Mouse (Mus musculus) lung, embryonic 15.5 days (tissue): ENCODE measurements around the gene Gm13288. TPM values are rescaled to one million over a fixed set of nuclear protein-coding genes. Genes with fewer than 3 reads are reported as not detected.
"Not testable (repeated sequence)": the region's sequence is repeated elsewhere in the genome, so short reads cannot be mapped to it uniquely, and the experiment has no call there.

Experiments used
- ATAC-seq: fragments of 200-750 bp; cut with Nextera tagmentation; 2 replicates; pipeline ENCODE4 v1.8.0; 2017; ENCODE audit warnings: moderate number of reproducible peaks, borderline replicate concordance; ENCODE audit not compliant: low FRiP score, low TSS enrichment; ENCODE audit errors: extremely low read depth
- H3K27ac ChIP-seq: fragments of 300-500 bp; sonication (generic); 2 replicates; pipeline ENCODE4 v1.5.1; 2015; ENCODE audit warnings: moderate library complexity, mild to moderate bottlenecking, inconsistent platforms
- H3K27me3 ChIP-seq: fragments of 300-500 bp; sonication (generic); 2 replicates; pipeline ENCODE4 v1.6.1; 2015; ENCODE audit warnings: inconsistent platforms
- H3K36me3 ChIP-seq: fragments of 300-500 bp; sonication (generic); 2 replicates; pipeline ENCODE4 v1.6.1; 2015; ENCODE audit warnings: inconsistent platforms
- H3K4me1 ChIP-seq: fragments of 300-500 bp; sonication (generic); 2 replicates; pipeline ENCODE4 v1.6.1; 2015; ENCODE audit warnings: inconsistent platforms
- H3K4me2 ChIP-seq: fragments of 300-500 bp; sonication (generic); 2 replicates; pipeline ENCODE4 v1.6.1; 2015; ENCODE audit warnings: inconsistent platforms, mild to moderate bottlenecking, moderate library complexity
- H3K4me3 ChIP-seq: fragments of 300-500 bp; sonication (generic); 2 replicates; pipeline ENCODE4 v1.5.1; 2015; ENCODE audit warnings: mild to moderate bottlenecking, inconsistent platforms
- H3K9ac ChIP-seq: fragments of 300-500 bp; sonication (generic); 2 replicates; pipeline ENCODE4 v1.6.1; 2015; ENCODE audit warnings: inconsistent platforms
- H3K9me3 ChIP-seq: fragments of 300-500 bp; sonication (generic); 2 replicates; pipeline ENCODE4 v1.6.1; 2016; ENCODE audit warnings: inconsistent platforms
- WGBS: fragments of 180-500 bp; shearing (Covaris S2); methylation state at CpG from one replicate; pipeline ENCODE4 v1.1.7; 2015; 5-methylcytosine and 5-hydroxymethylcytosine counted together
- polyA plus RNA-seq: library from polyadenylated mRNA; unstranded; fragments of >200 nt; fragmentation: Nextera tagmentation; extraction: Ambion mirVana; gene quantifications from 2 replicates; pipeline ENCODE4 v1.2.1, GENCODE M21; 2015

The Gm13288 gene
- polyA plus RNA-seq, 1 experiment from 2014 or later, result 0.11 TPM

DNA sequence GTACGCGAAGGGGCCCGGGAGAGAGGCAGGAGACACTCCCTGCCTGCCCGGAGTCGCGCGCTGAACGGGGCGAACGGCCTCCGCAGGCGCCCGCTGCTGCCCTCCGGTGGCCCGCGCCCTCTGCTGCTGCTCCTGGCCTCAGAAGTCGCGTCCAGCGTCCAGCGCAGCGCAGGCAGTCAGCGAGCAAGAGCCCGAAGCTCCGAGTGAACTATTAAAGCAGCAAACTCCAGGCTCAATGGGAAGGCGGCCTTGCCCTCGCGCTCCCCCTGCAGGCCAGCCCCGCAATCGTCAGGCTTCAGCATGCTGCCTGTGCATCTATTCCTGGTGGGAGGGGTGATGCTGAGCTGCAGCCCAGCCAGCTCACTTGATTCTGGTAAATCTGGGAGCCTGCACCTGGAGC lies 25.8 kb upstream of the Gm13288 start, which contains the start of gene Gm13272:
TSS of gene Gm13272 (plus strand) at position 301 of the 400 bp plus-strand sequence.
- not testable (repeated sequence) for H3K36me3 ChIP-seq, H3K9me3 ChIP-seq, H3K4me2 ChIP-seq, H3K27ac ChIP-seq, H3K27me3 ChIP-seq, H3K9ac ChIP-seq, H3K4me1 ChIP-seq, ATAC-seq, H3K4me3 ChIP-seq
- WGBS, result no CpG with 5 or more reads among the region's 29 CpGs

DNA sequence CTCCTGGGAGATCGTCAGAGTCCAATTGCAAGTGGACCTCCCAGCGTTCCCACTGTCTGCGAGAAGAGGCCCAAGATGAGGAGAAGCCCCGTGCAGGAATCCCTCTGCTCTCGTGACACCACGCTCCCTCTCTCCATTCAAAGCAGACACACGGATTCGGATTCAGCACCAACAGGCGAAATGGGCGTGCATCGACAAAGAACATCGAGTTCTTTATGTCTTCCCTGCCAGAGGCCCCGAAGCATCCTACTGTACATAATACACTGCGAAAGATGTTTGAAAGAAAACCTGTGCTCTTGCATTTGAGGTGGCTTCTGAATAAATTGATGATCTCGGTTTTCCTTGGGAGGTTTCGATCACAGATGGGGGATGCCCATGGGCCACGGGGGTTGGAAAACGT lies 25.0 kb upstream of the Gm13288 start:
- not testable (repeated sequence) for H3K4me2 ChIP-seq, H3K4me1 ChIP-seq, H3K4me3 ChIP-seq, H3K27ac ChIP-seq, H3K9me3 ChIP-seq, ATAC-seq, H3K36me3 ChIP-seq, H3K27me3 ChIP-seq, H3K9ac ChIP-seq
- WGBS, result 50% methylated on average over 16 of the region's 18 CpGs

DNA sequence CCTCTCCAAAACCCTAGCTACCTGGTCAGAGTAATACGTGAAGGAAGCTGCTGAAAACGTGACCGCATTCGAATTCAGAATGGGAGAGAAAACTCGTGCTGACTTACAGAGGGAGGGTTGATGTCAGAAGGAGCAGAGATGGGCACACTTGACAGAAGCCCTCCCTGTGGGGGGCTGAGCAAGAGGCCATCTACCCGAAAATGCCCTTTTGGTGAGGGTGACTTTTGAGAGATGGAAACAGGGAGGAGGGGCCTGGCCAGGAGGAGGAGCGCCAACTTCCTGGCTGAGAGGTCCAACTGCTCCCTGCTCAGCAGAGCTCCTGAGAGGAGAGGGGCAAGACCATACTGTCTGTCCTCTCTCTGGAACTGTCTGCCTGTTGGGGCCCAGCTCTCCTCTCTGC lies 23.5 kb upstream of the Gm13288 start, which contains the start of gene Ifnz:
TSS of gene Ifnz (plus strand) at position 301 of the 400 bp plus-strand sequence.
- 12% methylated on average over 4 of the region's 7 CpGs for WGBS
- not testable (repeated sequence) for H3K9ac ChIP-seq, ATAC-seq, H3K27me3 ChIP-seq, H3K4me1 ChIP-seq, H3K36me3 ChIP-seq, H3K9me3 ChIP-seq
- Histone ChIP-seq H3K4me2 (peak within 1 kb of the TSS; percentile 51), H3K4me3 (peak within 1 kb of the TSS; percentile 23; the same call in 1 of the 2 replicates), H3K27ac (peak within 1 kb of the TSS; percentile 75; the same call in 1 of the 2 replicates)

DNA sequence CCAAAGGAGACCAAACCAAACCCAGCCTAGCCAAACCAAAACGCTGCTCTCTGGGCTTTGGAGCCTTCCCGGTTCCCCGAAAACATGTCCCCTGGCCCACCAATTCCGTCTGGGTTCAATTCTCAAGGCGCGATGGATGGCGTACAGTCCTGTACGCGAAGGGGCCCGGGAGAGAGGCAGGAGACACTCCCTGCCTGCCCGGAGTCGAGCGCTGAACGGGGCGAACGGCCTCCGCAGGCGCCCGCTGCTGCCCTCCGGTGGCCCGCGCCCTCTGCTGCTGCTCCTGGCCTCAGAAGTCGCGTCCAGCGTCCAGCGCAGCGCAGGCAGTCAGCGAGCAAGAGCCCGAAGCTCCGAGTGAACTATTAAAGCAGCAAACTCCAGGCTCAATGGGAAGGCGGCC lies 23.0 kb upstream of the Gm13288 start:
- H3K27me3 ChIP-seq, H3K9me3 ChIP-seq, H3K36me3 ChIP-seq, ATAC-seq, H3K9ac ChIP-seq, H3K4me1 ChIP-seq: not testable (repeated sequence)
- Histone ChIP-seq H3K4me2 (peak overlapping the region; percentile 51), H3K4me3 (peak overlapping the region; percentile 23; the same call in 1 of the 2 replicates), H3K27ac (peak overlapping the region; percentile 75; the same call in 1 of the 2 replicates)
- 0% methylated on average over 17 of the region's 31 CpGs for WGBS

DNA sequence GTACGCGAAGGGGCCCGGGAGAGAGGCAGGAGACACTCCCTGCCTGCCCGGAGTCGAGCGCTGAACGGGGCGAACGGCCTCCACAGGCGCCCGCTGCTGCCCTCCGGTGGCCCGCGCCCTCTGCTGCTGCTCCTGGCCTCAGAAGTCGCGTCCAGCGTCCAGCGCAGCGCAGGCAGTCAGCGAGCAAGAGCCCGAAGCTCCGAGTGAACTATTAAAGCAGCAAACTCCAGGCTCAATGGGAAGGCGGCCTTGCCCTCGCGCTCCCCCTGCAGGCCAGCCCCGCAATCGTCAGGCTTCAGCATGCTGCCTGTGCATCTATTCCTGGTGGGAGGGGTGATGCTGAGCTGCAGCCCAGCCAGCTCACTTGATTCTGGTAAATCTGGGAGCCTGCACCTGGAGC lies 19.9 kb upstream of the Gm13288 start, which contains the start of gene Gm13276:
TSS of gene Gm13276 (plus strand) at position 301 of the 400 bp plus-strand sequence.
- H3K9ac ChIP-seq, H3K4me2 ChIP-seq, H3K4me1 ChIP-seq, H3K9me3 ChIP-seq, ATAC-seq, H3K4me3 ChIP-seq, H3K27ac ChIP-seq, H3K36me3 ChIP-seq, H3K27me3 ChIP-seq: not testable (repeated sequence)
- no CpG with 5 or more reads among the region's 27 CpGs for WGBS

DNA sequence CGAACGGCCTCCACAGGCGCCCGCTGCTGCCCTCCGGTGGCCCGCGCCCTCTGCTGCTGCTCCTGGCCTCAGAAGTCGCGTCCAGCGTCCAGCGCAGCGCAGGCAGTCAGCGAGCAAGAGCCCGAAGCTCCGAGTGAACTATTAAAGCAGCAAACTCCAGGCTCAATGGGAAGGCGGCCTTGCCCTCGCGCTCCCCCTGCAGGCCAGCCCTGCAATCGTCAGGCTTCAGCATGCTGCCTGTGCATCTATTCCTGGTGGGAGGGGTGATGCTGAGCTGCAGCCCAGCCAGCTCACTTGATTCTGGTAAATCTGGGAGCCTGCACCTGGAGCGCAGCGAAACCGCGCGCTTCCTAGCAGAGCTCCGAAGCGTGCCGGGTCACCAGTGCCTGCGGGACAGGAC lies 16.9 kb upstream of the Gm13288 start, which contains the start of gene Gm13277:
TSS of gene Gm13277 (plus strand) at position 231 of the 400 bp plus-strand sequence.
- not testable (repeated sequence) for H3K9ac ChIP-seq, H3K9me3 ChIP-seq, H3K36me3 ChIP-seq, H3K27ac ChIP-seq, ATAC-seq, H3K4me3 ChIP-seq, H3K27me3 ChIP-seq, H3K4me1 ChIP-seq, H3K4me2 ChIP-seq
- WGBS, result 0% methylated on average over 4 of the region's 28 CpGs

DNA sequence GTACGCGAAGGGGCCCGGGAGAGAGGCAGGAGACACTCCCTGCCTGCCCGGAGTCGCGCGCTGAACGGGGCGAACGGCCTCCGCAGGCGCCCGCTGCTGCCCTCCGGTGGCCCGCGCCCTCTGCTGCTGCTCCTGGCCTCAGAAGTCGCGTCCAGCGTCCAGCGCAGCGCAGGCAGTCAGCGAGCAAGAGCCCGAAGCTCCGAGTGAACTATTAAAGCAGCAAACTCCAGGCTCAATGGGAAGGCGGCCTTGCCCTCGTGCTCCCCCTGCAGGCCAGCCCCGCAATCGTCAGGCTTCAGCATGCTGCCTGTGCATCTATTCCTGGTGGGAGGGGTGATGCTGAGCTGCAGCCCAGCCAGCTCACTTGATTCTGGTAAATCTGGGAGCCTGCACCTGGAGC lies 14.1 kb upstream of the Gm13288 start, which contains the start of gene Gm13278:
TSS of gene Gm13278 (plus strand) at position 301 of the 400 bp plus-strand sequence.
- ATAC-seq, H3K4me3 ChIP-seq, H3K27ac ChIP-seq, H3K27me3 ChIP-seq, H3K9ac ChIP-seq, H3K4me1 ChIP-seq, H3K4me2 ChIP-seq, H3K36me3 ChIP-seq, H3K9me3 ChIP-seq: not testable (repeated sequence)
- no CpG with 5 or more reads among the region's 28 CpGs for WGBS

DNA sequence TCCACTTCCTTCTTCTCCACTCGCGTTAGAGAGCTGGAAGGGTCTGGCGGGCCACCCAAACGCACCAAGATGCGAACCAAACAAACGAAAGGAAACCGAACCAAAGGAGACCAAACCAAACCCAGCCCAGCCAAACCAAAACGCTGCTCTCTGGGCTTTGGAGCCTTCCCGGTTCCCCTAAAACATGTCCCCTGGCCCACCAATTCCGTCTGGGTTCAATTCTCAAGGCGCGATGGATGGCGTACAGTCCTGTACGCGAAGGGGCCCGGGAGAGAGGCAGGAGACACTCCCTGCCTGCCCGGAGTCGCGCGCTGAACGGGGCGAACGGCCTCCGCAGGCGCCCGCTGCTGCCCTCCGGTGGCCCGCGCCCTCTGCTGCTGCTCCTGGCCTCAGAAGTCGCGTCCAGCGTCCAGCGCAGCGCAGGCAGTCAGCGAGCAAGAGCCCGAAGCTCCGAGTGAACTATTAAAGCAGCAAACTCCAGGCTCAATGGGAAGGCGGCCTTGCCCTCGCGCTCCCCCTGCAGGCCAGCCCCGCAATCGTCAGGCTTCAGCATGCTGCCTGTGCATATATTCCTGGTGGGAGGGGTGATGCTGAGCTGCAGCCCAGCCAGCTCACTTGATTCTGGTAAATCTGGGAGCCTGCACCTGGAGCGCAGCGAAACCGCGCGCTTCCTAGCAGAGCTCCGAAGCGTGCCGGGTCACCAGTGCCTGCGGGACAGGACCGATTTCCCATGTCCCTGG lies 11.2 kb upstream of the Gm13288 start, which contains the start of gene Gm13275:
TSS of gene Gm13275 (plus strand) at position 552 of the 740 bp plus-strand sequence.
- H3K4me2 ChIP-seq, H3K9ac ChIP-seq, H3K4me3 ChIP-seq, H3K27me3 ChIP-seq, ATAC-seq, H3K27ac ChIP-seq, H3K4me1 ChIP-seq, H3K9me3 ChIP-seq, H3K36me3 ChIP-seq: not testable (repeated sequence)
- WGBS, result 0% methylated on average over 10 of the region's 52 CpGs

DNA sequence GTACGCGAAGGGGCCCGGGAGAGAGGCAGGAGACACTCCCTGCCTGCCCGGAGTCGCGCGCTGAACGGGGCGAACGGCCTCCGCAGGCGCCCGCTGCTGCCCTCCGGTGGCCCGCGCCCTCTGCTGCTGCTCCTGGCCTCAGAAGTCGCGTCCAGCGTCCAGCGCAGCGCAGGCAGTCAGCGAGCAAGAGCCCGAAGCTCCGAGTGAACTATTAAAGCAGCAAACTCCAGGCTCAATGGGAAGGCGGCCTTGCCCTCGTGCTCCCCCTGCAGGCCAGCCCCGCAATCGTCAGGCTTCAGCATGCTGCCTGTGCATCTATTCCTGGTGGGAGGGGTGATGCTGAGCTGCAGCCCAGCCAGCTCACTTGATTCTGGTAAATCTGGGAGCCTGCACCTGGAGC lies 8.2 kb upstream of the Gm13288 start, which contains the start of gene Gm13279:
TSS of gene Gm13279 (plus strand) at position 301 of the 400 bp plus-strand sequence.
- not testable (repeated sequence) for H3K9ac ChIP-seq, H3K27me3 ChIP-seq, H3K4me1 ChIP-seq, H3K36me3 ChIP-seq, H3K4me2 ChIP-seq, H3K9me3 ChIP-seq, H3K27ac ChIP-seq, ATAC-seq, H3K4me3 ChIP-seq
- WGBS, result no CpG with 5 or more reads among the region's 28 CpGs

DNA sequence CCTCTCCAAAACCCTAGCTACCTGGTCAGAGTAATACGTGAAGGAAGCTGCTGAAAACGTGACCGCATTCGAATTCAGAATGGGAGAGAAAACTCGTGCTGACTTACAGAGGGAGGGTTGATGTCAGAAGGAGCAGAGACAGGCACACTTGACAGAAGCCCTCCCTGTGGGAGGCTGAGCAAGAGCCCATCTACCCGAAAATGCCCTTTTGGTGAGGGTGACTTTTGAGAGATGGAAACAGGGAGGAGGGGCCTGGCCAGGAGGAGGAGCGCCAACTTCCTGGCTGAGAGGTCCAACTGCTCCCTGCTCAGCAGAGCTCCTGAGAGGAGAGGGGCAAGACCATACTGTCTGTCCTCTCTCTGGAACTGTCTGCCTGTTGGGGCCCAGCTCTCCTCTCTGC lies 6.0 kb upstream of the Gm13288 start, which contains the start of gene Gm13285:
TSS of gene Gm13285 (plus strand) at position 301 of the 400 bp plus-strand sequence.
- H3K27me3 ChIP-seq, H3K4me3 ChIP-seq, H3K36me3 ChIP-seq, H3K27ac ChIP-seq, H3K9me3 ChIP-seq, H3K4me1 ChIP-seq, ATAC-seq, H3K4me2 ChIP-seq, H3K9ac ChIP-seq: not testable (repeated sequence)
- WGBS, result 15% methylated on average over 6 of the region's 7 CpGs

DNA sequence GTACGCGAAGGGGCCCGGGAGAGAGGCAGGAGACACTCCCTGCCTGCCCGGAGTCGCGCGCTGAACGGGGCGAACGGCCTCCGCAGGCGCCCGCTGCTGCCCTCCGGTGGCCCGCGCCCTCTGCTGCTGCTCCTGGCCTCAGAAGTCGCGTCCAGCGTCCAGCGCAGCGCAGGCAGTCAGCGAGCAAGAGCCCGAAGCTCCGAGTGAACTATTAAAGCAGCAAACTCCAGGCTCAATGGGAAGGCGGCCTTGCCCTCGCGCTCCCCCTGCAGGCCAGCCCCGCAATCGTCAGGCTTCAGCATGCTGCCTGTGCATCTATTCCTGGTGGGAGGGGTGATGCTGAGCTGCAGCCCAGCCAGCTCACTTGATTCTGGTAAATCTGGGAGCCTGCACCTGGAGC lies 2.4 kb upstream of the Gm13288 start, which contains the start of gene Gm13287:
TSS of gene Gm13287 (plus strand) at position 301 of the 400 bp plus-strand sequence.
- not testable (repeated sequence) for ATAC-seq

DNA sequence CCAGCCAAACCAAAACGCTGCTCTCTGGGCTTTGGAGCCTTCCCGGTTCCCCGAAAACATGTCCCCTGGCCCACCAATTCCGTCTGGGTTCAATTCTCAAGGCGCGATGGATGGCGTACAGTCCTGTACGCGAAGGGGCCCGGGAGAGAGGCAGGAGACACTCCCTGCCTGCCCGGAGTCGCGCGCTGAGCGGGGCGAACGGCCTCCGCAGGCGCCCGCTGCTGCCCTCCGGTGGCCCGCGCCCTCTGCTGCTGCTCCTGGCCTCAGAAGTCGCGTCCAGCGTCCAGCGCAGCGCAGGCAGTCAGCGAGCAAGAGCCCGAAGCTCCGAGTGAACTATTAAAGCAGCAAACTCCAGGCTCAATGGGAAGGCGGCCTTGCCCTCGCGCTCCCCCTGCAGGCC lies 430 bp downstream of the Gm13288 start:
- H3K36me3 ChIP-seq, H3K9me3 ChIP-seq, H3K9ac ChIP-seq, H3K4me1 ChIP-seq, ATAC-seq, H3K27me3 ChIP-seq: not testable (repeated sequence)
- peak overlapping the region; percentile 38 for H3K4me2 ChIP-seq
- H3K4me3 ChIP-seq, result peak overlapping the region; percentile 25; the same call in 1 of the 2 replicates
- 0 out of 2 replicates have a peak overlapping the region, but pooled peaks have one; percentile 63 for H3K27ac ChIP-seq
- 0% methylated on average over 12 of the region's 34 CpGs for WGBS

More for the DNA sequence above, 2.4 kb upstream of the Gm13288 start, which contains the start of gene Gm13287:
- H3K9me3 ChIP-seq, H3K9ac ChIP-seq, H3K4me1 ChIP-seq, H3K27me3 ChIP-seq, H3K27ac ChIP-seq, H3K4me3 ChIP-seq, H3K36me3 ChIP-seq: not testable (repeated sequence)
- WGBS, result no CpG with 5 or more reads among the region's 29 CpGs
- peak within 1 kb of the TSS; percentile 29; the same call in 1 of the 2 replicates for H3K4me2 ChIP-seq
